Mouse (Mus musculus): ENCODE measurements around the gene Blmh. TPM values are rescaled to one million over a fixed set of nuclear protein-coding genes. Genes with fewer than 3 reads are reported as not detected.
"Not testable (repeated sequence)": the region's sequence is repeated elsewhere in the genome, so short reads cannot be mapped to it uniquely, and the experiment has no call there.

The Blmh gene
- total and polyA plus RNA-seq, 3 experiments, result 167 to 261 (median 212) TPM

DNA sequence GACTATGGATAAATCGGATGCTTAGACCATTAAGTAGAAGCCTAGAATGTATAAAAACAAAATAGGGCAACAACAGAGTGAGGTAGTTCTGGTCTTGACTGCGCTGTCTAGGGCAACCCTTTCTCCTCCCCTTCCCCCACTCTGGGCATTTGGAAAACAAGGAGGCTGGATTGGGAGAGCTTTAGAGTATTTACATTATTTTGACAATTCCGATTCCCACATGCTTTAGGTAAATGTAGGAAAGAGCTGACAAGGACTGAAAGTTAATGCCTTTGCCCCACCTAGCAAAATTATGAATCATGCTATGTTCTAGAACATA is 7.4 kb upstream of the Blmh start:
- Histone ChIP-seq H3K9ac (ENCODE audit: insufficient read depth, low read depth) (no peak overlapping the region), H3K36me3 (replicated peaks in 1 of 2; ENCODE audit: control insufficient read depth in 1 of 2, insufficient read depth in 1 of 2, low read length in 1 of 2) (no peaks in the 10 kb centered on the region), H3K27ac (ENCODE audit: insufficient read depth, low read depth) (no peak overlapping the region), H3K9me3 (replicated peaks; ENCODE audit: low read length) (no peaks in the 10 kb centered on the region), H3K4me2 (ENCODE audit: insufficient read depth, low read depth, poor library complexity, severe bottlenecking) (peak overlapping the region; percentile 73; the same call in 1 of the 2 replicates), H3K27me3 (replicated peaks) (peaks cover 5% of the 10 kb centered on the region), H3K79me2 (replicated peaks; ENCODE audit: control insufficient read depth, extremely low read depth, insufficient read depth, poor library complexity, severe bottlenecking) (no peaks in the 10 kb centered on the region), H3K4me1 (ENCODE audit: control insufficient read depth in 1 of 2, insufficient read depth in 2 of 2) (peaks cover 10 to 35% of the 10 kb centered on the region in 2 experiments), H3K4me3 (replicated peaks in 1 of 3; ENCODE audit: low read depth in 2 of 3, low read length in 2 of 3, poor library complexity in 1 of 3) (no peak overlapping the region)
- dilution Hi-C loops (cut with MboI; ENCODE audit: extremely low pct_ligation_motif_present, extremely low pct_unique_long_range_greater_than_20kb, low sequenced_read_pairs), result no loop called here
- in situ Hi-C loops (cut with MboI; ENCODE audit: low pct_ligation_motif_present, low pct_unique_long_range_greater_than_20kb, low sequenced_read_pairs), result no loop called here
- DNase-seq (ENCODE audit: extremely low read depth), result no peak
- TF ChIP-seq POLR2AphosphoS2 (IDR thresholded peaks at IDR 0.05; ENCODE audit: low read depth, low read length) (no peak), RAD21 (IDR thresholded peaks at IDR 0.05; ENCODE audit: low read depth, low read length) (no peak), HCFC1 (IDR thresholded peaks at IDR 0.05; ENCODE audit: low read depth, low read length) (no peak), TCF12 (IDR thresholded peaks at IDR 0.05; ENCODE audit: low read depth, low read length) (no peak), IRF4 (IDR thresholded peaks at IDR 0.05; ENCODE audit: low read depth, low read length) (no peak), NRF1 (IDR thresholded peaks at IDR 0.05; ENCODE audit: low read depth, low read length) (no peak), MEF2A (IDR thresholded peaks at IDR 0.05; ENCODE audit: borderline replicate concordance, low read depth, low read length) (no peak), UBTF (IDR thresholded peaks at IDR 0.05; ENCODE audit: low read depth, low read length) (no peak)

DNA sequence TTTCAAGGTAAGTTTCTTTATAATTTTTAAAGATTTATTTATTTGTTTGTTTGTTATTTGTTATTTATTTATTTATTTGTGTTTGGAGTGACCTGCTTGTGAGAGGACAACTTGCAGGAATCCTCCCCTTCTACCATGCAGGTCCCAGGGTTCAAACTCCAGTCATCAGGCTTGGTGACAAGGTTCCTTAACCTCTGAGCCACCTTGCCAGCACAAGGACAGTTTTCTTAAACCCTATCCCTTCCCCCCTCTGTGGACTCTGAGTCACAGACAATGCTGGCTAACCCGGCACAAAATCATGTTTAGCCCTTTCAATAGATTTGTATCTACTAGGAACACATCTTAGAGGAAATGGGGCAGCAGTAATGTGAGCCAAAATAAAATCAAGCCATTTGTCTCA is 4.0 kb upstream of the Blmh start:
- in situ Hi-C loops (cut with MboI; ENCODE audit: low pct_ligation_motif_present, low pct_unique_long_range_greater_than_20kb, low sequenced_read_pairs) (no loop called here), dilution Hi-C loops (cut with MboI; ENCODE audit: extremely low pct_ligation_motif_present, extremely low pct_unique_long_range_greater_than_20kb, low sequenced_read_pairs) (no loop called here)
- H3K36me3 ChIP-seq (replicated peaks in 1 of 2; ENCODE audit: control insufficient read depth in 1 of 2, insufficient read depth in 1 of 2, low read length in 1 of 2), result no peaks in the 10 kb centered on the region
- no peaks in the 10 kb centered on the region for H3K9me3 ChIP-seq (replicated peaks; ENCODE audit: low read length)
- DNase-seq (ENCODE audit: extremely low read depth), result no peak
- TF ChIP-seq MAZ (IDR thresholded peaks at IDR 0.05; ENCODE audit: low read depth, low read length) (no peak), TBP (conservative IDR thresholded peaks at IDR 0.05; ENCODE audit: low read depth, low read length) (no peak), SMC3 (IDR thresholded peaks at IDR 0.05; ENCODE audit: low read depth, low read length) (no peak), KAT2A (IDR thresholded peaks at IDR 0.05; ENCODE audit: insufficient replicate concordance, low read length) (no peak), MYC (IDR thresholded peaks at IDR 0.05; ENCODE audit: low read depth, low read length) (no peak), IRF4 (IDR thresholded peaks at IDR 0.05; ENCODE audit: low read depth, low read length) (no peak), RAD21 (IDR thresholded peaks at IDR 0.05; ENCODE audit: low read depth, low read length) (no peak), BHLHE40 (IDR thresholded peaks at IDR 0.05; ENCODE audit: low read depth, low read length) (no peak), ZMIZ1 (IDR thresholded peaks at IDR 0.05; ENCODE audit: low read depth, low read length) (no peak)
- H3K27me3 ChIP-seq (replicated peaks), result peaks cover 1% of the 10 kb centered on the region
- H3K9ac ChIP-seq (ENCODE audit: insufficient read depth, low read depth), result no peak overlapping the region
- no peak overlapping the region for H3K4me3 ChIP-seq (replicated peaks in 1 of 3; ENCODE audit: low read depth in 2 of 3, low read length in 2 of 3, poor library complexity in 1 of 3)
- H3K79me2 ChIP-seq (replicated peaks; ENCODE audit: control insufficient read depth, extremely low read depth, insufficient read depth, poor library complexity, severe bottlenecking), result no peaks in the 10 kb centered on the region
- no peak overlapping the region for H3K4me2 ChIP-seq (ENCODE audit: insufficient read depth, low read depth, poor library complexity, severe bottlenecking)
- peaks cover 8 to 42% of the 10 kb centered on the region in 2 experiments for H3K4me1 ChIP-seq (ENCODE audit: control insufficient read depth in 1 of 2, insufficient read depth in 2 of 2)
- H3K27ac ChIP-seq (ENCODE audit: insufficient read depth, low read depth), result no peak overlapping the region

DNA sequence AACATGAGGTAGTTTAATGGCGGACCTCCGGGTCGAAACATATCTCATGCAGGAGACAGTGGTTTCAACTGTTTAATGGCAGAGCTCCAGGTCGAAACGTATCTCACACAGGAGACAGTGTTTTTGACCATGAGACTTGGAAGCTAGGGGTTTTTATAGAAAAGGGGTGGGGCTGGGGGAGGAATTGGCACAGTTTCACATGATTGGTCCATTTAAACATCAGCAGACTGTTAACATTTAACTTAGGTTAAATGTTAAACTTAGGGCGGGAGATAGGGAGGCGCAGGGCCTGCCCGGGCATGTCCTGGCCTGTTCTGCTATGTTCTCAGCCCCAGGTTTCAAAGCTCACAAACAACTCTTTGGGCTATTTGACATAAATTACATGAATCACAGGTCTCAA is 4.0 kb downstream of the Blmh start:
- H3K9ac ChIP-seq (ENCODE audit: insufficient read depth, low read depth); H3K4me1 ChIP-seq (ENCODE audit: control insufficient read depth in 1 of 2, insufficient read depth in 2 of 2); H3K27ac ChIP-seq (ENCODE audit: insufficient read depth, low read depth); in situ Hi-C loops (cut with MboI; ENCODE audit: low pct_ligation_motif_present, low pct_unique_long_range_greater_than_20kb, low sequenced_read_pairs); DNase-seq (ENCODE audit: extremely low read depth); H3K36me3 ChIP-seq (replicated peaks in 1 of 2; ENCODE audit: control insufficient read depth in 1 of 2, insufficient read depth in 1 of 2, low read length in 1 of 2); H3K79me2 ChIP-seq (replicated peaks; ENCODE audit: control insufficient read depth, extremely low read depth, insufficient read depth, poor library complexity, severe bottlenecking); dilution Hi-C loops (cut with MboI; ENCODE audit: extremely low pct_ligation_motif_present, extremely low pct_unique_long_range_greater_than_20kb, low sequenced_read_pairs); H3K4me3 ChIP-seq (replicated peaks in 1 of 3; ENCODE audit: low read depth in 2 of 3, low read length in 2 of 3, poor library complexity in 1 of 3); H3K27me3 ChIP-seq (replicated peaks); H3K4me2 ChIP-seq (ENCODE audit: insufficient read depth, low read depth, poor library complexity, severe bottlenecking); H3K9me3 ChIP-seq (replicated peaks; ENCODE audit: low read length): not testable (repeated sequence)
